Mouse (Mus musculus): Measurements from ENCODE around the gene Son. TPM values are rescaled to one million over a fixed set of nuclear protein-coding genes. Genes with fewer than 3 reads are reported as not detected.

Gene Son
- polyA plus RNA-seq, 1 experiment = 59.0 TPM

GRCm38 (mm10) chr16:91649246-91649645, 1.9 kb downstream of the Son start:
- H3K27ac ChIP-seq (replicated peaks; ENCODE audit: low read depth, low read length) = no peak overlapping the region
- H3K4me3 ChIP-seq (ENCODE audit: insufficient read depth, low read depth, low read length) = peak overlapping the region; percentile 21; the same call in 1 of the 2 replicates

GRCm38 (mm10) chr16:91649781-91650180, 2.5 kb downstream of the Son start:
- Histone ChIP-seq H3K4me3 (ENCODE audit: insufficient read depth, low read depth, low read length) (no peak overlapping the region), H3K27ac (replicated peaks; ENCODE audit: low read depth, low read length) (no peak overlapping the region), H3K4me1 (ENCODE audit: control insufficient read depth, insufficient read depth, insufficient read length, low read length) (no peaks in the 10 kb centered on the region; the same call in 1 of the 2 replicates)

More at GRCm38 (mm10) chr16:91649246-91649645, 1.9 kb downstream of the Son start:
- no peaks in the 10 kb centered on the region; the same call in 1 of the 2 replicates for H3K4me1 ChIP-seq (ENCODE audit: control insufficient read depth, insufficient read depth, insufficient read length, low read length)

GRCm38 (mm10) chr16:91652191-91652590, 4.9 kb downstream of the Son start:
- H3K4me3 ChIP-seq (ENCODE audit: insufficient read depth, low read depth, low read length) = no peak overlapping the region
- H3K4me1 ChIP-seq (ENCODE audit: control insufficient read depth, insufficient read depth, insufficient read length, low read length) = no peaks in the 10 kb centered on the region; the same call in 1 of the 2 replicates
- H3K27ac ChIP-seq (replicated peaks; ENCODE audit: low read depth, low read length) = no peak overlapping the region

- H3K4me3 ChIP-seq (ENCODE audit: insufficient read depth, low read depth, low read length) = no peak overlapping the region
- H3K4me1 ChIP-seq (ENCODE audit: control insufficient read depth, insufficient read depth, insufficient read length, low read length) = no peaks in the 10 kb centered on the region; the same call in 1 of the 2 replicates
- no peak overlapping the region for H3K27ac ChIP-seq (replicated peaks; ENCODE audit: low read depth, low read length)
Observed at GRCm38 (mm10) chr16:91655285-91655684, 8.0 kb downstream of the Son start.

GRCm38 (mm10) chr16:91657285-91657684, 10.0 kb downstream of the Son start:
- Histone ChIP-seq H3K4me1 (ENCODE audit: control insufficient read depth, insufficient read depth, insufficient read length, low read length) (no peaks in the 10 kb centered on the region; the same call in 1 of the 2 replicates), H3K27ac (replicated peaks; ENCODE audit: low read depth, low read length) (no peak overlapping the region)

GRCm38 (mm10) chr16:91658471-91658870, 11.2 kb downstream of the Son start:
- Histone ChIP-seq H3K4me3 (ENCODE audit: insufficient read depth, low read depth, low read length) (no peak overlapping the region), H3K27ac (replicated peaks; ENCODE audit: low read depth, low read length) (no peak overlapping the region), H3K4me1 (ENCODE audit: control insufficient read depth, insufficient read depth, insufficient read length, low read length) (no peaks in the 10 kb centered on the region; the same call in 1 of the 2 replicates)

More at GRCm38 (mm10) chr16:91657285-91657684, 10.0 kb downstream of the Son start:
- H3K4me3 ChIP-seq (ENCODE audit: insufficient read depth, low read depth, low read length) = no peak overlapping the region

GRCm38 (mm10) chr16:91659798-91660197, 12.5 kb downstream of the Son start:
- H3K27ac ChIP-seq (replicated peaks; ENCODE audit: low read depth, low read length) = no peak overlapping the region
- H3K4me3 ChIP-seq (ENCODE audit: insufficient read depth, low read depth, low read length) = no peak overlapping the region
- no peaks in the 10 kb centered on the region; the same call in 1 of the 2 replicates for H3K4me1 ChIP-seq (ENCODE audit: control insufficient read depth, insufficient read depth, insufficient read length, low read length)

GRCm38 (mm10) chr16:91661397-91661796, 14.1 kb downstream of the Son start:
- H3K4me1 ChIP-seq (ENCODE audit: control insufficient read depth, insufficient read depth, insufficient read length, low read length) = no peaks in the 10 kb centered on the region; the same call in 1 of the 2 replicates
- no peak overlapping the region for H3K4me3 ChIP-seq (ENCODE audit: insufficient read depth, low read depth, low read length)
- no peak overlapping the region for H3K27ac ChIP-seq (replicated peaks; ENCODE audit: low read depth, low read length)

- no peaks in the 10 kb centered on the region; the same call in 1 of the 2 replicates for H3K4me1 ChIP-seq (ENCODE audit: control insufficient read depth, insufficient read depth, insufficient read length, low read length)
- H3K27ac ChIP-seq (replicated peaks; ENCODE audit: low read depth, low read length) = no peak overlapping the region
- no peak overlapping the region for H3K4me3 ChIP-seq (ENCODE audit: insufficient read depth, low read depth, low read length)
Observed at GRCm38 (mm10) chr16:91662336-91662735, 15.0 kb downstream of the Son start.

GRCm38 (mm10) chr16:91663795-91664194, 16.5 kb downstream of the Son start:
- Histone ChIP-seq H3K27ac (replicated peaks; ENCODE audit: low read depth, low read length) (no peak overlapping the region), H3K4me1 (ENCODE audit: control insufficient read depth, insufficient read depth, insufficient read length, low read length) (no peaks in the 10 kb centered on the region; the same call in 1 of the 2 replicates), H3K4me3 (ENCODE audit: insufficient read depth, low read depth, low read length) (no peak overlapping the region)

GRCm38 (mm10) chr16:91674500-91674899, 27.2 kb downstream of the Son start:
- no peaks in the 10 kb centered on the region for H3K4me1 ChIP-seq (ENCODE audit: control insufficient read depth, insufficient read depth, insufficient read length, low read length)
- H3K4me3 ChIP-seq (ENCODE audit: insufficient read depth, low read depth, low read length) = no peak overlapping the region
- H3K27ac ChIP-seq (replicated peaks; ENCODE audit: low read depth, low read length) = no peak overlapping the region

- no peak overlapping the region for H3K4me3 ChIP-seq (ENCODE audit: insufficient read depth, low read depth, low read length)
- H3K4me1 ChIP-seq (ENCODE audit: control insufficient read depth, insufficient read depth, insufficient read length, low read length) = no peaks in the 10 kb centered on the region
- H3K27ac ChIP-seq (replicated peaks; ENCODE audit: low read depth, low read length) = no peak overlapping the region
Observed at GRCm38 (mm10) chr16:91678147-91678911, 31.0 kb downstream of the Son start.

GRCm38 (mm10) chr16:91680656-91681055, 33.4 kb downstream of the Son start:
- H3K4me1 ChIP-seq (ENCODE audit: control insufficient read depth, insufficient read depth, insufficient read length, low read length) = no peaks in the 10 kb centered on the region; the same call in 1 of the 2 replicates
- no peak overlapping the region for H3K27ac ChIP-seq (replicated peaks; ENCODE audit: low read depth, low read length)
- no peak overlapping the region for H3K4me3 ChIP-seq (ENCODE audit: insufficient read depth, low read depth, low read length)

GRCm38 (mm10) chr16:91685526-91685925, 38.2 kb downstream of the Son start:
- Histone ChIP-seq H3K4me1 (ENCODE audit: control insufficient read depth, insufficient read depth, insufficient read length, low read length) (no peaks in the 10 kb centered on the region; the same call in 1 of the 2 replicates), H3K27ac (replicated peaks; ENCODE audit: low read depth, low read length) (no peak overlapping the region), H3K4me3 (ENCODE audit: insufficient read depth, low read depth, low read length) (no peak overlapping the region)

GRCm38 (mm10) chr16:91686369-91686768, 39.1 kb downstream of the Son start:
- no peak overlapping the region for H3K27ac ChIP-seq (replicated peaks; ENCODE audit: low read depth, low read length)
- no peaks in the 10 kb centered on the region; the same call in 1 of the 2 replicates for H3K4me1 ChIP-seq (ENCODE audit: control insufficient read depth, insufficient read depth, insufficient read length, low read length)
- H3K4me3 ChIP-seq (ENCODE audit: insufficient read depth, low read depth, low read length) = no peak overlapping the region

Measured in brown adipose tissue, adult 24 weeks (tissue).